Mouse (Mus musculus) megakaryocyte, embryonic 14.5 days (primary cell): ENCODE measurements around the gene Slc34a2.

Source experiments
- FLI1 ChIP-seq: IDR thresholded peaks from 2 replicates; pipeline ENCODE4 v1.6.1; 2012; ENCODE audit warnings: low read length, inconsistent platforms, mixed read lengths
- GATA1 ChIP-seq: IDR thresholded peaks from 3 replicates; pipeline ENCODE4 v1.6.1; 2012; ENCODE audit warnings: mixed read lengths, low read length, inconsistent platforms, borderline replicate concordance

DNA sequence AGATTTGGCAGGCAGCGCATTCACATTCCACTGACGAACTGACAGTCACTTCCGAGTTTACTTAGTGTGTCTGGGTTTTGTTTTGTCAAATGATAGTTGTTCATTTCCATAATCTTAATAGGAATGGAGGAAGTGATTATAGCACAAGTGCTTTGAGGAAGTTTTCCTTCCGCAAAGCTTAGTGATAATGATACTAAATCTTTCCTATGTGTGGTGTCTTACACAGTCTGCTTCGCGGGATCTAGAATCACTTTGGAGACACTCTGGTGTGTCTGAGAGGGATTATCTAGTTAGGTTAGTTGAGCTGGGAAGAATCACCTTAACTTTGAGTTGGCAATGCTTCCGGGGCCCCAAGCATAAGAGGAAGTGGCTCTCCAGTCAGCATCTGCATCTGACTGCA is 49.6 kb downstream of the Slc34a2 start:
- TF ChIP-seq GATA1 = no peak
- TF ChIP-seq FLI1 = no peak
